Mouse (Mus musculus): Measurements from ENCODE around the gene Pigs.

- TF ChIP-seq POLR2A (IDR thresholded peaks at IDR 0.05; ENCODE audit: extremely low read depth, insufficient read depth, low read length) (no peak), CTCF (IDR thresholded peaks at IDR 0.05; ENCODE audit: extremely low read depth, insufficient read depth, low read length) (no peak)
Observed at GRCm38 (mm10) chr11:78354905-78355304, 26.7 kb downstream of the Pigs start.

Measured in cortical plate, adult 2 months (tissue).